Mouse (Mus musculus) MEL (cell line): ENCODE data around the gene Ada.

ENCODE experiments used
- CTCF ChIP-seq, 3 experiments: IDR thresholded peaks in 2 of 3; conservative IDR thresholded peaks in 1 of 3; 2 replicates each; pipeline ENCODE4 v1.5.1; 2011 to 2012; ENCODE audit warnings: low read length in 3 of 3, low read depth in 2 of 3, mild to moderate bottlenecking in 2 of 3, improper control_type of control experiment in 1 of 3, inconsistent platforms in 1 of 3, mixed read lengths in 1 of 3, moderate library complexity in 1 of 3; ENCODE audit not compliant: control insufficient read depth in 1 of 3, insufficient read depth in 1 of 3, poor library complexity in 1 of 3, severe bottlenecking in 1 of 3
- EP300 ChIP-seq, 2 experiments: IDR thresholded peaks; 2 replicates each; pipeline ENCODE4 v1.6.1; 2011; ENCODE audit warnings: improper control_type of control experiment in 2 of 2, low read length in 2 of 2, low read depth in 1 of 2, mild to moderate bottlenecking in 1 of 2
- GABPA ChIP-seq: IDR thresholded peaks from 2 replicates; pipeline ENCODE4 v1.6.1; 2012; ENCODE audit warnings: low read depth, mild to moderate bottlenecking, inconsistent platforms, low read length, improper control_type of control experiment, moderate library complexity
- GATA1 ChIP-seq: IDR thresholded peaks from 2 replicates; pipeline ENCODE4 v1.6.1; 2011; ENCODE audit warnings: low read depth, low read length, improper control_type of control experiment
- MAFK ChIP-seq: IDR thresholded peaks from 2 replicates; pipeline ENCODE4 v1.6.1; 2011; ENCODE audit warnings: low read depth, mild to moderate bottlenecking, low read length, improper control_type of control experiment, borderline replicate concordance
- MAX ChIP-seq: IDR thresholded peaks from 2 replicates; pipeline ENCODE4 v1.6.1; 2011; ENCODE audit warnings: low read length, improper control_type of control experiment
- MXI1 ChIP-seq: IDR thresholded peaks from 2 replicates; pipeline ENCODE4 v1.6.1; 2011; ENCODE audit warnings: mild to moderate bottlenecking, low read depth, low read length, improper control_type of control experiment
- POLR2A ChIP-seq, 2 experiments: IDR thresholded peaks; 2 replicates each; pipeline ENCODE4 v1.6.1; 2011 to 2012; ENCODE audit warnings: low read length in 2 of 2, mild to moderate bottlenecking in 2 of 2, control low read depth in 1 of 2, improper control_type of control experiment in 1 of 2, low read depth in 1 of 2, moderate library complexity in 1 of 2; ENCODE audit not compliant: control insufficient read depth in 1 of 2, insufficient read depth in 1 of 2, poor library complexity in 1 of 2
- SIN3A ChIP-seq: IDR thresholded peaks from 2 replicates; pipeline ENCODE4 v1.6.1; 2012; ENCODE audit warnings: low read length, improper control_type of control experiment, inconsistent platforms
- ZNF384 ChIP-seq: IDR thresholded peaks from 2 replicates; pipeline ENCODE4 v1.6.1; 2012; ENCODE audit warnings: low read depth, mild to moderate bottlenecking, inconsistent platforms, low read length, improper control_type of control experiment

GRCm38 (mm10) chr2:163689771-163690170 lies 60.3 kb downstream of the Ada start:
- TF ChIP-seq MXI1 = no peak
- TF ChIP-seq EP300 (IDR thresholded peaks at IDR 0.05; ENCODE audit: low read depth in 1 of 2, low read length in 2 of 2) = peak in 1 of 2 experiments; percentile 53; a peak in 3 of 4 replicates
- no peak for TF ChIP-seq CTCF (IDR thresholded peaks at IDR 0.05 in 2 of 3, conservative IDR thresholded peaks at IDR 0.05 in 1 of 3; ENCODE audit: control insufficient read depth in 1 of 3, insufficient read depth in 1 of 3, low read depth in 2 of 3, low read length in 3 of 3, poor library complexity in 1 of 3, severe bottlenecking in 1 of 3)
- TF ChIP-seq POLR2A (IDR thresholded peaks at IDR 0.05; ENCODE audit: control insufficient read depth in 1 of 2, insufficient read depth in 1 of 2, low read depth in 1 of 2, low read length in 2 of 2, poor library complexity in 1 of 2) = no peak
- peak; percentile 58 for TF ChIP-seq GATA1
- TF ChIP-seq SIN3A = no peak
- no peak for TF ChIP-seq GABPA
- TF ChIP-seq MAFK = no peak
- TF ChIP-seq ZNF384 = no peak
- TF ChIP-seq MAX = peak; percentile 50
